Mouse (Mus musculus): ENCODE results near the gene Slc25a5. TPM values are rescaled to one million over a fixed set of nuclear protein-coding genes. Genes with fewer than 3 reads are reported as not detected.

Gene Slc25a5
- polyA plus RNA-seq, 1 experiment from 2014 or later: 803 TPM

- H3K4me3 ChIP-seq: peak overlapping the region; percentile 43
- 17% methylated on average over 45 of the region's 45 CpGs for WGBS
- DNase-seq (ENCODE audit: low spot score): peak; percentile 91
- no peaks in the 10 kb centered on the region for H3K9me3 ChIP-seq
- peak overlapping the region; percentile 85 for H3K27ac ChIP-seq
- peaks cover 10% of the 10 kb centered on the region; the same call in 1 of the 2 replicates for H3K4me1 ChIP-seq (replicated peaks)
- no peaks in the 10 kb centered on the region for H3K27me3 ChIP-seq (ENCODE audit: insufficient read depth, poor library complexity, severe bottlenecking)
- H3K36me3 ChIP-seq: no peaks in the 10 kb centered on the region
Observed at GRCm38 (mm10) chrX:36807360-36808317, 12.2 kb downstream of the Slc25a5 start.

GRCm38 (mm10) chrX:36808318-36808683, 12.8 kb downstream of the Slc25a5 start:
- 77% methylated on average over 6 of the region's 6 CpGs for WGBS

GRCm38 (mm10) chrX:36811377-36811776, 15.9 kb downstream of the Slc25a5 start:
- WGBS: 53% methylated on average over 5 of the region's 5 CpGs
- no peak overlapping the region for H3K4me3 ChIP-seq
- H3K4me1 ChIP-seq (replicated peaks): peaks cover 13% of the 10 kb centered on the region
- DNase-seq (ENCODE audit: low spot score): no peak
- H3K36me3 ChIP-seq: no peaks in the 10 kb centered on the region
- H3K27ac ChIP-seq: no peak overlapping the region
- no peaks in the 10 kb centered on the region for H3K9me3 ChIP-seq
- H3K27me3 ChIP-seq (ENCODE audit: insufficient read depth, poor library complexity, severe bottlenecking): no peaks in the 10 kb centered on the region

More at GRCm38 (mm10) chrX:36808318-36808683, 12.8 kb downstream of the Slc25a5 start:
- no peak for DNase-seq (ENCODE audit: low spot score)
- Histone ChIP-seq H3K9me3 (no peaks in the 10 kb centered on the region), H3K36me3 (no peaks in the 10 kb centered on the region), H3K27me3 (ENCODE audit: insufficient read depth, poor library complexity, severe bottlenecking) (no peaks in the 10 kb centered on the region), H3K4me3 (peak overlapping the region; percentile 43), H3K4me1 (replicated peaks) (peaks cover 10% of the 10 kb centered on the region; the same call in 1 of the 2 replicates), H3K27ac (peak overlapping the region; percentile 85)

DNA sequence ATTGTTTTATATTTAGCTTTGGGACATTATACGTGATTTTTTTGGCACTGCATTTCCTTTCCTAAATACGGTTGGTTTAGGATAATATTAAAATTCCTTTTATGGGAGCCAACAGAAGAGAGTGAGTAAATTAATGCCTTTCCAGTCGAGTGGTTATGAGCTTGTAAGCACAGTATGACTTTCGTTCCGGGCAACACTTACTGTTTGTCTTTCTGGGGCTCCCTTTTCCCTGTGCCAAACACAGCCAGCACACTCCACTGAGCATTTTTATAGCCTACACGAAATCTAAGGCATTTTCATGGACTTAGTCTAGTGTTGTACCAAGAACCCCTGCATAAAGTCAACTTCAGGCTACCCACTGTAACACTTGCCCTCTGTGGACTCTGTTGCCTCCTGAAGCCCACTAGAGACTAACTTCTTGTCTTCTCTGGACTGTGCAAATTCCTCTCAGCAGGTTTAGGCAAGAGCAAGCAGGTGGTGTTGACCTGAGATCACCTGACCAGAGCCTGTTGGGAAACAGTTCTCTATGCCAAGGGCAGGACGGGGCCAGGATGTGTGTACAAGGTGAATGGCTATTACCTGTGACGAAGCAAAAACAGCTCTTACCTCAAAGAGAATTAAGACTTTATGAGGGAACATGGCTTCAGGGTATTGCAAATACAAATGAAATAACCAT, 18.8 kb downstream of the Slc25a5 start:
- 83% methylated on average over 8 of the region's 8 CpGs for WGBS
- Histone ChIP-seq H3K36me3 (no peaks in the 10 kb centered on the region), H3K4me3 (no peak overlapping the region), H3K4me1 (replicated peaks) (peaks cover 9% of the 10 kb centered on the region), H3K9me3 (no peaks in the 10 kb centered on the region), H3K27ac (no peak overlapping the region), H3K27me3 (ENCODE audit: insufficient read depth, poor library complexity, severe bottlenecking) (no peaks in the 10 kb centered on the region)
- no peak for DNase-seq (ENCODE audit: low spot score)

DNA sequence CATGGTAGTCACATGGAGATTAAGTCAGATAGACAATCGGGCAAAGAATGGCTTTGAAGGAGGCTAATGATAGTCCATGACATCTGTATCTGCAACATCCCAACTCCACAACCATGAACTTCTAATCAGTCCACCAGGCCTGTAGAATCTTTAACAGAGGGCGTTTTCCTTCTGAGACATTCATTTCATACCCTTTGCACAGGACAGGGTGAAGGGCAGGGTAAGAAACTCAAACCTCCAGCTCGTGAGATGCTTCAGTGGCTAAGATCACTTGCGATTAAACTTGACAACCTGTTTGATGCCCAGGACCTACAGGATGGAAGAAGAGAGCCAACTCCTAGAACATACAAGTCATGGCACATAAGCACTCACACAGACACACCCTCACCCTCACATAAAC, 19.6 kb downstream of the Slc25a5 start:
- 85% methylated on average over 4 of the region's 4 CpGs for WGBS
- no peaks in the 10 kb centered on the region for H3K36me3 ChIP-seq
- no peaks in the 10 kb centered on the region for H3K27me3 ChIP-seq (ENCODE audit: insufficient read depth, poor library complexity, severe bottlenecking)
- H3K4me1 ChIP-seq (replicated peaks): peaks cover 9% of the 10 kb centered on the region
- H3K27ac ChIP-seq: no peak overlapping the region
- no peaks in the 10 kb centered on the region for H3K9me3 ChIP-seq
- no peak for DNase-seq (ENCODE audit: low spot score)
- H3K4me3 ChIP-seq: no peak overlapping the region

DNA sequence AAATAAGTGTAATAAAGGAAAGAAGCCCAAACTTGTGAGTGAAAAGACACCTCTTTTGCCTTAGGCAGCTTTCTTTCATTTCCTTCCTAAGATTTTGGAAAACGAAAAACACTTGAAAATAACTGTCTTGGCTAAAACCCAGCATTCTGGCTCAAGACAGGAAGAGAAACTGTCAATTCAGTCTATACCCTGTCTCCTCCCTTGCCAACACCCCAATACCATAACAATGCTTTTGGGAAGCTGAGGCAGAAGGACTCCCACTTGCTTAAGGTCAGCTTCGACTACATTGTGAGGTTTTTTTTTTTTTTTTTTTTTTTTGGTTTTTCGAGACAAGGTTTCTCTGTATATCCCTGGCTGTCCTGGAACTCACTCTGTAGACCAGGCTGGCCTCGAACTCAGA, 20.0 kb downstream of the Slc25a5 start:
- Histone ChIP-seq H3K36me3 (no peaks in the 10 kb centered on the region), H3K27me3 (ENCODE audit: insufficient read depth, poor library complexity, severe bottlenecking) (no peaks in the 10 kb centered on the region), H3K27ac (no peak overlapping the region), H3K9me3 (no peaks in the 10 kb centered on the region), H3K4me3 (no peak overlapping the region), H3K4me1 (replicated peaks) (peaks cover 9% of the 10 kb centered on the region)
- WGBS: 73% methylated on average over 4 of the region's 4 CpGs
- no peak for DNase-seq (ENCODE audit: low spot score)

DNA sequence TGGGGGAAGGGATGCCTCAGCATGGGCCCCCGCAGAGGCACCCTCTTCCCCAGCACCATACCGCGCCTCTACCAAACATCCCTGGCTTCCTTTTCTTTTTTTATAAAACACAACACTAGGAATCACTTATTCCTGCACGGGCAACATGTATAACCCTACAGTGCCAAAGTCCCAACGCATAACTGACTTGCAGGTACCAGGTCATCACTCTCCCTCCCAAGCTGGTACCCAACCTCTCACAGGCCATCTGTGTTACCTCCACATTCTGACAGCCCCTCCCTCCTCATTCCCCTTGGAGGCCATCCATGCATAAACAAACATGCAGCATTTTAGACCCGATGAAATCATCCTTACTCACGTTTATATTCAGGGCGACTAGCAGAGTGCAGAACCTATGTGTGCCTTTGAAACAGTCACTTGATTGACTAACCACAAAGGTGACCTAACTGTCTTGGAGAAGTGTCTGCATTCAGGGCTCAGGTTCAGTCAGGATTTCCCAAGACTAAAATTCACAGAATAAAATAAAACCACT, 21.0 kb downstream of the Slc25a5 start:
- 24% methylated on average over 8 of the region's 8 CpGs for WGBS
- Histone ChIP-seq H3K4me1 (replicated peaks) (peaks cover 9% of the 10 kb centered on the region), H3K27ac (peak overlapping the region; percentile 84), H3K4me3 (peak overlapping the region; percentile 37), H3K9me3 (no peaks in the 10 kb centered on the region), H3K27me3 (ENCODE audit: insufficient read depth, poor library complexity, severe bottlenecking) (no peaks in the 10 kb centered on the region), H3K36me3 (no peaks in the 10 kb centered on the region)
- no peak for DNase-seq (ENCODE audit: low spot score)

DNA sequence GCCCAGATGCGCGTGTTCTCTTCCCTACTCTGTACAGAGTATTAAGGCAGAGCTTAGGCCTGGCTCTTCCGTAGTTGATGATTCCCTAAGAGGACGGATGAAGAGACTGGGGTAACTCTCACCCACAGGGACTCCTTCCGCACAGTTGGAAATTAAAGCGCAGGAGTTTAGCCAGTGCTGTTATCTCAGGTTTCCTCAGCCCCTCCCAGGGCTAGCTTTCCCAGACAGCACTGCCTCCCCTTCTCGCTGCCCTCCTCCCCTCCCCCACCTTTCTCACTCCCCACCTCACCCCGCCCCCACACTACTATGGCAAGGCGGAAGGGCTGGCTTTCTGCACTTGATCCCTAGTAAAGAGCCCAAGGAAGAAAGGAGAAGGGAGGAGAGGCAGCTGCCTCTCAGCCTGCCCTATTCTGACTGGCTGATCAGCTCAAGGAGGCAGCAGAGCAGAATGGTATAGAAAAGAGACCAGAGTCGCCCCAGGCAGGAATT, 21.5 kb downstream of the Slc25a5 start:
- Histone ChIP-seq H3K4me3 (peak overlapping the region; percentile 37), H3K27ac (peak overlapping the region; percentile 84)

GRCm38 (mm10) chrX:36819575-36819974, 24.1 kb downstream of the Slc25a5 start:
- Histone ChIP-seq H3K27me3 (ENCODE audit: insufficient read depth, poor library complexity, severe bottlenecking) (no peaks in the 10 kb centered on the region), H3K27ac (peak overlapping the region; percentile 64; the same call in 1 of the 2 replicates), H3K4me1 (replicated peaks) (peaks cover 9% of the 10 kb centered on the region), H3K36me3 (no peaks in the 10 kb centered on the region), H3K9me3 (no peaks in the 10 kb centered on the region), H3K4me3 (no peak overlapping the region)
- no peak for DNase-seq (ENCODE audit: low spot score)
- WGBS: 68% methylated on average over 4 of the region's 4 CpGs

More for the DNA sequence above, 21.5 kb downstream of the Slc25a5 start:
- Histone ChIP-seq H3K9me3 (no peaks in the 10 kb centered on the region), H3K27me3 (ENCODE audit: insufficient read depth, poor library complexity, severe bottlenecking) (no peaks in the 10 kb centered on the region), H3K36me3 (no peaks in the 10 kb centered on the region), H3K4me1 (replicated peaks) (peaks cover 9% of the 10 kb centered on the region)
- 10% methylated on average over 10 of the region's 10 CpGs for WGBS
- DNase-seq (ENCODE audit: low spot score): peak; percentile 75

DNA sequence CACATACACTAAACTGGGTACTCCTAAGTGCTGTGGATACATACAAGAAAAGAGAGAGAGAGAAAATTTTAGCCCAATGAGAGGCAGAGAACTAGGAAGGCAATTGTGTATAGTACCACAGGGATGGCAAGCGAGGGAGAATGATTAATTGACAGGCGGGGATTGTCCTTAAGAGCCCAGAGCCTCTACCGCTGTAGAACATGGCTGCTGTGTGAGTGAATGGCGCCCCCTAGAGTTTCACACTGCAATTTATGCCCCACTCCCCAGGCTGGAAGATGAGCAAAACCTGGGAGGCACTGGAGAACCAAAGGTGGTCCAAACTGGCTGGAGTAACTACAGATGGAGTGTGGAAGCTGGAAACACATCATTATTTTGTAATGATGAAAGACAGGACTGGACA, 24.8 kb downstream of the Slc25a5 start:
- peak; percentile 51 for DNase-seq (ENCODE audit: low spot score)
- H3K4me1 ChIP-seq (replicated peaks): peaks cover 9% of the 10 kb centered on the region
- no peaks in the 10 kb centered on the region for H3K9me3 ChIP-seq
- 24% methylated on average over 4 of the region's 4 CpGs for WGBS
- no peak overlapping the region for H3K27ac ChIP-seq
- no peaks in the 10 kb centered on the region for H3K36me3 ChIP-seq
- H3K4me3 ChIP-seq: no peak overlapping the region
- H3K27me3 ChIP-seq (ENCODE audit: insufficient read depth, poor library complexity, severe bottlenecking): no peaks in the 10 kb centered on the region

DNA sequence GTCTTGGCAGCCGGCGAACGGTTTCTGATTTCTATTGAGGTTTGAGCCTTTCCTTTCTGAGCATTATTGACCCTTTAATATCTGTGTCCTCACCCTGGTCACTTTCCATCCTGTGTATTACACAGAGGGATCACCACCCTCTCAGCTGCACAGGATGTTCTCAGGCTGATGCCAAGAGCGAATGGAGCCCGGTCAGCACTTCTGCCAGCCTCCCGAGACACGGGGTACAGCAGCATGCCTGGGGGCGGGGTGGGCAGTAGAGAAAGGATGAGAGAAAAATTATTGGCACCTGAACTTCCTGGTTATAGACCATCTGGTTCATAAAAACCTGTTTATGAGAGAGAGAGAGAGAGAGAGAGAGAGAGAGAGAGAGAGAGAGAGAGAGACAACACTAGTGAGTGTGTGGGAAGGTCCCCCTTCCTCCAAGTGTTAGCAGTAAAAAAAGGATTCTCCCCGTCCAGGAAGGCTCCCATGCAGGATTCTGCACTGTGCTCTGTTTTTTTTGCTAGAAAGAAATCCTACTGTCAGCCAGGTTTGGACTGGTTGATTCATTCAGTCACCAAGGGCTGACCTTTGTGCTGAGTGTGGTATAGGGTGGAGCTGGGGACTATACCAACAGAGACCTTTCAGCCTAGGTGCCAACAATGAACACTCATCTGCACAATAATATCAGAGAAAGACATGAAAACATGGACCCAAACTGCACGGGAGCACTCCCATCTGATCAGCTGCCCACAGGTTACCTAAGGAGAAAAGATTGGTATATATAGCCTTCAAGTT, 28.7 kb downstream of the Slc25a5 start:
- H3K27me3 ChIP-seq (ENCODE audit: insufficient read depth, poor library complexity, severe bottlenecking): no peaks in the 10 kb centered on the region
- H3K36me3 ChIP-seq: no peaks in the 10 kb centered on the region
- WGBS: 88% methylated on average over 10 of the region's 10 CpGs
- H3K27ac ChIP-seq: no peak overlapping the region
- no peaks in the 10 kb centered on the region; the same call in 1 of the 2 replicates for H3K4me1 ChIP-seq (replicated peaks)
- no peaks in the 10 kb centered on the region for H3K9me3 ChIP-seq
- DNase-seq (ENCODE audit: low spot score): no peak
- no peak overlapping the region for H3K4me3 ChIP-seq

DNA sequence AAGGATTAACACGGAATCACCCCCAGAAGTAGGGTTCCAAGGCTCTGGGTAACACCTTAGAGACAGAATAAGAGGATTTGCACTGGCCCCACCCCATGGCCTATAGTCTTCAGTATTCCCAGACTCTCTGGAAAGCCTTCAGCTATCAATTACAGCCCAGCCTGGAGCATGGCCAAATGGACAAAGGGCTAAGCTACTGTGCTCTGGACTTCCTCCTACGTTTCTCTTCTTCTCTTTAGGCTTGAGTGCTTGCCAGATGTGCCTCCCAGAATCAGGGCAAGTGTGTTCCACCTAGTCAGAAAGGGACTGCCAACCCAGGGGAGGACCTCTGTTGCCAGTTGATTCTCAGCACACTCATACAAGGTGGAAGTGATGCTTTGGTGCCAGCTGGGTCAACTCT, 29.6 kb downstream of the Slc25a5 start:
- Histone ChIP-seq H3K27ac (no peak overlapping the region), H3K9me3 (no peaks in the 10 kb centered on the region), H3K36me3 (no peaks in the 10 kb centered on the region), H3K4me1 (replicated peaks) (no peaks in the 10 kb centered on the region), H3K4me3 (no peak overlapping the region), H3K27me3 (ENCODE audit: insufficient read depth, poor library complexity, severe bottlenecking) (no peaks in the 10 kb centered on the region)
- WGBS: 67% methylated on average over 2 of the region's 2 CpGs
- no peak for DNase-seq (ENCODE audit: low spot score)

Data from hindbrain, embryonic 10.5 days (tissue).